Mouse (Mus musculus) layer of hippocampus, adult 2 months (tissue): ENCODE measurements at regions not wholly inside any gene's neighbourhood (a gene's known extent, or its start where the extent isn't known, plus 50 kb on each side); places are given as distances from the start of the nearest gene placed in this dataset.
A peak's percentile ranks its signal among the peaks of the same experiment; 100 is the strongest.

Experiments used
- DNase-seq, 2 experiments: peaks; one replicate each; pipeline ENCODE4 v3.0.0; 2022; ENCODE audit warnings: low spot score in 2 of 2
- H3K27ac ChIP-seq: fragments of 200-600 bp; 2 replicates; pipeline ENCODE4 v1.8.1; 2022
- H3K4me3 ChIP-seq: fragments of 200-600 bp; 2 replicates; pipeline ENCODE4 v1.8.1; 2022; ENCODE audit warnings: mild to moderate bottlenecking
- CTCF ChIP-seq: fragments of 200-600 bp; conservative IDR thresholded peaks from 2 replicates; pipeline ENCODE4 v1.8.1; 2022; ENCODE audit warnings: antibody characterized with exemption, mild to moderate bottlenecking, moderate library complexity

DNA sequence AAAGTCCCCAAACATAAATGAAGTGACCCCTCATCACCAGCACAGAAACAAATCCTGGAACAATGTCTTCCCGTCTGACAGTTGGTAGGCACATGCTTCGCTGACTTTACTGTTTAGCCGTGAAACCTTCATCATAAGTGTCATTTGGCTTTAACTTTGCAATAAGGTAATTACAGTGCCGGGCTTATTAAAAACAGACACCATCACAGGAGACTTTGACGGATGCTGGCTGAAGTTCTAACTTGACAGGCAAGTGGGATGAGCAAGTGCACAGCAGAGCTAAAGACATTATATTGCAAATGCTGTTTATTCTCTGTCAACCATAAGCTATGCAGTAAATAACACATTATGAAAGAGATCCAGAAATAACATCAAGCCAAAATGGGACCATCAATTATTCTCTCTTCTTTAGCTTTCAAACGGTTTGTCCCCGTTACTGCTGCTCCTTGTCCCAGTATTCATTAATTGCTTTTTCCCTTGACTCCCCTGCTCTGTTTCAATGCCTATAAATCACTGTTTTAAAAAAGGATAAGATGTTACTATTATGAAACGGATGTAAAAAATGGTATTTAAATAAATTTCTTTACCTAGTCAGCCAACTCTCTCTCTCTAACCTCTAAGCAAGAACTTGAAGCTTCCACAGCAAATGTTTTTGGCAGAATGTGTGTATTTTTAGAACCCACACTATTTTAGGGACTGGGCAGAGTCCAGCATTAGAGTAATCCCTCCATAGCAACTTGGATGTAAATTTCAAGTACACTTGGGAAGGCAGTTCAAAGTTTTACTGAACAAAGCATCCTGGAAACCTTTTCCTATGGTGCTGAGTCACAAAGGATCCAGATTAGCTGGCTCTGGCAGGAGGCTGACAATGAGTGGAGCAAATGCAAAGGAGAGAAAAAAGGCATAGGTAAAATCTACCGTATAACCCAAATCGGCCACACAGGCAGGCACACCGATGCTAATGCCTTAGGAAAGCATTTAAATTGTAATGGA lies 464.4 kb downstream of the Rps29 start:
- no peak for TF ChIP-seq CTCF
- DNase-seq = no peak
- H3K27ac ChIP-seq = no peak overlapping the region
- no peak overlapping the region for H3K4me3 ChIP-seq

DNA sequence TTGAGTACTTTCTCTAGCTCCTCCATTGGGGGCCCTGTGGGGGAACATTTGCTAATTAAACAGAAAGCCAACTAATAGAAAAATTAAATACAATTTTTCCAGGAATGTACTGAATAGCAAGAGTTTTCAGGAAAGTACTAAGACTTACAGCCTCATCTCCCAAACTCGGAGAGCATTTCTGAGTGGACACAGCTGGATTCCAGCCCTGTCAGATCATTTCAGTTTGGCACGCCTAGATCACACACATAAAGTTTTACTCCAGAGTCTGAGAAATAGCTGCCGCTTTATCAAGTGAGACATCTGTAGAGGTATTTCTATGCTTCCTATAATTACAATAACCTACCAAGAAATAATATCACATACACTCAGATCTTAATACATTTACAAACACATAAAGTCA lies 470.7 kb downstream of the Rps29 start:
- no peak overlapping the region for H3K27ac ChIP-seq
- no peak overlapping the region for H3K4me3 ChIP-seq
- no peak for DNase-seq
- TF ChIP-seq CTCF = no peak

DNA sequence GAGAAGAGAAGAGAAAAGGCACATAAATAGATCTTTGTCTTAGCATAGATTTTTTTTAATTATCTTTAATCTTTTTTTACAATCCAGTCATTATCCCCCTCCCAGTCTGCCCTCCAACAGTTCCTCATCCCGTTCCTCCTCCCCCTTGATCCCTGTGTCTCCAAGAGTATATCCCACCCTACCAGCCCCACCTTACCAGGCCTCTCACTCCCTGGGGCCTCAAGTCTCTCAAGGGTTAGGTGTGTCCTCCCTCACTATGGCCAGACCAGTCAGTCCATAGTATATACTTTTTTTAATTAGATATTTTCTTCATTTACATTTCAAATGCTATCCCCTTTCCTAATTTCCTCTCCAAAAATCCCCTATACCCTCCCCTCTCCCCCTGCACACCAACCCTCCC lies 475.1 kb downstream of the Rps29 start:
- no peak overlapping the region for H3K27ac ChIP-seq
- TF ChIP-seq CTCF = no peak
- H3K4me3 ChIP-seq = no peak overlapping the region
- DNase-seq = no peak

DNA sequence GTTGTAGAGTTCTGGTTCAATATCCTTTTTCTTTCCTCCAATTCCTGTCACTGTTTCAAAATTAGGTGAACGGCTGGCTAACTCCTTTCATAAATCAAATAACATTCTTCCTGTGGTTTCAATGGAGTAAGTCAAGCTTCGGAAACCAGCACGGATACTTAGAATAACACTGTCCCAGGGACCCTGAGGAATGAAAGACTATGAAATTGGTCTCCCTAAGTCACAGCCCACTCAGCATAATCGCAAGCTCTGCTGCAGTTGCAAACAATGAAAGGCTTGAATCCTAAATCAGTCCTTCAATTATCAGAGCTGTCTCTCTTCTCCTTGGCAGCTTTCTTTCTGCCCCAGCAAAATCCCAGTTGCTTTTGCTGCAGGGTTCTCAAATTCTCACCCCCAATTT lies 475.8 kb downstream of the Rps29 start:
- no peak overlapping the region for H3K4me3 ChIP-seq
- no peak overlapping the region for H3K27ac ChIP-seq
- no peak for TF ChIP-seq CTCF
- peak in 1 of 2 experiments; percentile 0 for DNase-seq

DNA sequence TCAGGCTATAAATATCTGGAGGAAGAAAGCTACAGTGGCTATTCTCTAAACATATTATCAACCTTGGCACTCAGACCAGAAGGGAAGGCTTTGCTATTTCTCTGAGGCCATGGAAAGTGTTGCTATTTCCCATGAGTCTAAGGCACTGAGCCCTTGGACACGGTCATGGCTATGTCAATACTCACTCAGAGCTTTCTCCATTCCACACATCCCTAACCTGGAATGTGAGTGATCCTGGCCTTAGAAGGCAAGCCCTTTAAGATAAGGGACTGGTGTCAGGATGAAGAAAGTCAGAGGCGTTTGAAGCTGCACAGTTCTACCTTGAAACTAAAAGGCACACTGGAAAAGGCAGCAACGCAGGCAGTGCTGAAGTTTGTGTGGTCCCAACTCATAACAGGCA lies 478.3 kb downstream of the Rps29 start:
- Histone ChIP-seq H3K4me3 (no peak overlapping the region), H3K27ac (no peak overlapping the region)
- no peak for TF ChIP-seq CTCF
- no peak for DNase-seq

DNA sequence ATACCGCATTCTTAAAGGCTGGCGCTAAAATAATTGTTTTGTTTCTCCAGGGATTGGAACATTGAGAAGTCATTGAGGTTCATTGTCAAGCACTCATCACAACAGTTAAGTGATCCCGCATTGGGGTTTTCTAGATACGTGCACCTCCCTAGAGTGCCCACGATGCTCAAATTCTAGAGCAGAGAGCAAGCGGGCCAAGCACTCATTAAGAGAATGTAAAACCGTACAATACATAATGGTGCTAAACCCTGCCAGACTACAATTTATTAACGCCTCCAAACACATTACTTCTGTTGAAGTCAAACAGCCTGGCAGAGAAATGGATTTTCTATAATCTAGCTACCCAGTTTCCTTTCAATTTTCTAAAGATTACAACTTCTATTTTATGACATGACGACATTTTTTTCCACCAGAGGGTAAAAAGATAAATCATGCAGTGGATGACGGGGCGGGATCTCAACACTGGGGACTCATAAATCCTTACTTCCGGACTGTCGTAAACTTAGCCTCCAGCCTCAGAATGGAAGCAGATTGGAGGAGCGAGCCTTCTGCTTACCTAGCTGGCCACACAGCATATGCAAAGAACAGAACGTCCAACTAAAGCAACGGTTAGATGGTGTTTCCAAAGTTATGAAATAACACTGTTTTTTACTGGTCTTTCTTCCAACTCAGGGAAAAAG lies 482.8 kb downstream of the Rps29 start:
- TF ChIP-seq CTCF = no peak
- no peak for DNase-seq
- Histone ChIP-seq H3K27ac (no peak overlapping the region), H3K4me3 (no peak overlapping the region)

DNA sequence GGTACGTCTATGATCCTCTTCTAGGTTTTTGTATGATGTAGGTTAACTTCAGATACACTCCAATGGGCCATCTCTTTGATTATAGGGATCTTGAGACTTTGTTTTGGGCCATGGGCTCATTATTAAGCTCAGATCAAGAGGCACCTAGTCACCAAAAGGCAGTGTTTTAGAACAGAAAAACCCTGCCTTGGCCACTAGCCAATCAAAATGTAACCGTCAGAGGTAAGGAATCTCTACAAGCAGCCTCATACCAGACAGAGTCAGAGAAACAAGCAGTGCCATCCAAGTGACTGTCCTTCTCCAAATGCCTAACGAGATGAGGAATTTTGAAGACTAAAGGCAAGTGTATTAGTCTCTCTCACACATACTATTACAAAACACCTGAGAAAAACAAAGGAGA lies 487.0 kb downstream of the Rps29 start:
- Histone ChIP-seq H3K4me3 (no peak overlapping the region), H3K27ac (no peak overlapping the region)
- TF ChIP-seq CTCF = no peak
- no peak for DNase-seq

DNA sequence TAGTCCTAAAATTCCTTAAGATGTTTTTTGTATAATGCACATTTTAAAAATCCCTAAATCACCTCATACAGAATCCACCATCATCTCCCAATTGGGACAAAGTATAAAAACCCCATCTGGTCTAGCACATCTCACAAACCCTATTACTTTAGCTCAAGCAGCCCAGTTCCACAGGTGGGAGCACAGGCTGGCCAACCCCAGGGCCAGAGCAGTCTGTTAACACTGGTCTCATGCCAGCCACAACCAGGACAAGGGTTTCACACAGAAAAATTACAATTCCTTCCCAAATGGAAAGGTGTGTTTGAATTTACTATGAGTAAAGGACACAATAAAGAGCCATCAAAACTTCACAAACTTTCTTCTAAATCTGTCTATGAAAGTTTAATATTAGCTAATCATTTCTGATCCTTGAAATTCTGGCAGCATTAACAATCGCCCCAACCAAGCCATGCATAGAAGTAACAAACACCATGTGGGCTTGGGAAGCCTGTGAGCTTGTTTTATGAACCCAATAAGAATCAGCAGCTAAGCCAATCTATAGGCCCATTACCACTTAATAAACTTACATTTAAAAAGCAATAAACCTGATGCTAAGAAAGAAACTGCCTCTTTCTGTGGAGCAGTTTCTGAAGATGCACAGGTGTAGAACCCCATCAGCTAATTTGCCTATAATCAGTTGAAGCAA lies 512.9 kb downstream of the Rps29 start:
- no peak overlapping the region for H3K27ac ChIP-seq
- no peak for DNase-seq
- no peak overlapping the region for H3K4me3 ChIP-seq
- no peak for TF ChIP-seq CTCF

DNA sequence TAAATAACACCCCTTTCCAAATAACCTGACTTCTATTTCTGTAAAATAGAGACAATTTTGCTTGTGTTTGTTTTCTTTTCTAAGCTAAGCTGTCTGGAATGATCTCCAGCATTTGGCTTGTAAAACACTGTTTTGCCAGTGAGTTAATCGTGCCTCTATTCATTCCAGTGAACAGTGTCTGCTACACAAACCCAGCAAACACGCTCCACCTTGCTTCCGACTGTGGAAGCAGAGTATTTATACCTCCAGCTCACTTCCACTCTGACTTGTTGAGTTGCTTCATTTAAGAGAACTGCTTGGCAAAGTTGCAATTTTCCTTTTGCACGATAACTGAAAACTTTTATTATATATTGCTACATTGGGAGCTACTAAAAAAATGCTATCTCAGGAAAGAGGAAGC lies 515.3 kb downstream of the Rps29 start:
- Histone ChIP-seq H3K27ac (no peak overlapping the region), H3K4me3 (no peak overlapping the region)
- DNase-seq = no peak
- no peak for TF ChIP-seq CTCF

DNA sequence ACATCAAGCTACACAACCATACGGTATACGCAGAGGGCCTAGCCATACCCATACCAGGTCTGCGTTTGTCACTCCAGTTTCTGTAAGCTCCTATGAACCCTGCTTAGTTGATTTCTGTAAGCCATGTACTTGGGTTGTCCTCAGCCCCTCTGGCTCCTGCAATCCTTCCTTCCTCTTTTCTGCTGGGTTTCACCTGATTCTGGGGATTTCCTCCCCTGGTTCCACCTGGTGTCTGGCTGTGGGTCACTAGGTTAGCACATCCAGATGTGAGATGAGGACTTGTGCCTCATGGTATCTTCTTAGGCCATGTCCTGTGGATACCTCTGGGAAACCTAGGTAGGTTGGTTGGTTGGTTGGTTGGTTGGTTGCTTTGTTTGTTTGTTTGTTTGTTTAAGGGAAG lies 526.5 kb downstream of the Rps29 start:
- Histone ChIP-seq H3K4me3 (no peak overlapping the region), H3K27ac (no peak overlapping the region)
- no peak for TF ChIP-seq CTCF
- no peak for DNase-seq

DNA sequence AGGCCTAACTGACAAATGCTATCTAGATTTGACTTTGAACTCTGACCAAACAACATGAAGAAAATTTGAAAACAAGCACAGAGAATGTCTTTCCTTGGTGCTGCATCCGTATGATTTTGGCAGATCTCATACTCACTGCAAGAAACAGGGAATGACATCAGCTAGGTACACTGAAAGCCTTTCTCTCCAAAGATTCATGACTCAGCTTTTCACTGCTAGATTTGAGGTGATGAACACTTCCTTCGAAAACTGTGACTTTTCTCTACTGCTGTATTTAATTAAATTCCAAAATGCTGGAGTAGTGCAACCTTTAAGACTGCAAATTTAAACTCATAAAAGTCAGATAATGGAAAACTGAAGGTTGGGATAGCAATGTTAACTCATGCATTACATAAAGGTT lies 540.6 kb downstream of the Rps29 start:
- no peak for DNase-seq
- Histone ChIP-seq H3K4me3 (no peak overlapping the region), H3K27ac (no peak overlapping the region)
- no peak for TF ChIP-seq CTCF

DNA sequence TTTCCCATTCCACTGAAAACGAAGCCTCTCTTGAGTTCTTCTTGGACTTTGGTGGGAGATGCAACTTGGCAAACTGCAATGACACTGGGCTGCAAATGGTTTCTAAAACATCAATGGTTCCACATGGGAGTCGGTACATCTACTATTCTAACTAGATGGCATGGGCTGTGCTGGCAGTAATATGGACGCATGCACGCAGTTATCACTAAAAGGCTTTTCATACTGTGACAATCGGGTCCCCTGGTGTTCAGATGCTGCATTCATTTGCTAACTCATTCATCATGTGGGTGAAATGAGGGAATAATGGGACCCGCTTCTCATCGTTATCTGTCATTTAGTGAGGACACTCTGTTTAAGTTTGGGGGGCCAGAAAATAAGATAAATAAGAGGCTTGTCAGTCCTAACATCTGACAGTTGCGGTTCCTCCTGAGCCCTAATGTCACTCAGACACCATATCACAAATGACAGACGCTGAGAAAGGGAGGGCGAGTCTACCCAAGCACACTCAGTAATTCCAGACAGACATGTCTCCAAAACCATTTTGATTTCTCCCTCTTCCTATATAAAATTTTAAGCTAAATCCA lies 553.5 kb downstream of the Rps29 start:
- no peak overlapping the region for H3K27ac ChIP-seq
- TF ChIP-seq CTCF = peak; percentile 47
- DNase-seq = no peak
- H3K4me3 ChIP-seq = no peak overlapping the region

DNA sequence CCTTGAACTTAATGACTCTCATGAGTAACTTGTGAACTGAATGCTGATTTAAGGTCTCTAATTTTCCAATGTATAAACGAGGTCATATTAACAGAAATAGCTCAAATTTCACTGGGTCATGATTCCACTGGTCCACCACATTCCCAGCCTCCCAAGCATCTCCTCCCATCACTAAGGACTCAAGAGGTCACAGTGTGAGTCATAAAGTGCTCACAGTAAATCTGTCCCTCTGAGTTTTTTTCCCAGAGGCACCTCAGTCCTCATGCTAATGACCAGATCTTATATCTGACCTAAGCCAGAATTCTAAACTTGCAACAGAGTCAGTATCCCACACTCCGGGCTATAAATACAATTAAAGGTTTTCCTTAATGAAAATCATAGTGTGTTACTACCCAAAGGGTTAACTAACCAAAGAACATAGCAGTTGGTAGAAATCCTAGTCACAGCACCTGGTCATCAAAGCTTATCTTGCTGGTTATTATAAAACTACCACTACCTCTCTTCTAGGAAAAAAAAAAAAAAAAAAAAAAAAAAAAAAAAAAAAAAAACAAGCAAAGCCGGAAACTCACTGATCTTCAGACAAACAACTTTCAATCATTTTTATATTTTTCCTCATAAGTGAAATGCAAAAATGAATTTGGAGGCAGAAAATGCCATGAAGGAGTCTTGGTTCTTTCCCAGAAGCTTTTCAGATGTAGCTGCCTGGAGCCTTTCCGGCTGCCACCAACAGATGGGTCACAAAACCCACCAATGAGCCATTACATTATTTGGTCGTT lies 554.3 kb downstream of the Rps29 start:
- no peak for TF ChIP-seq CTCF
- DNase-seq = no peak
- Histone ChIP-seq H3K4me3 (no peak overlapping the region), H3K27ac (no peak overlapping the region)
